Mouse (Mus musculus) bone marrow macrophage, adult 2 months (primary cell): ENCODE results near the gene Cdkl3. TPM values are rescaled to one million over a fixed set of nuclear protein-coding genes. Genes with fewer than 3 reads are reported as not detected.
A peak's percentile ranks its signal among the peaks of the same experiment; 100 is the strongest.

Experiments
- H3K27ac ChIP-seq: 2 replicates; pipeline ENCODE4 v1.5.1; 2012; ENCODE audit warnings: low read depth, low read length; ENCODE audit not compliant: insufficient read depth
- H3K4me1 ChIP-seq: 2 replicates; pipeline ENCODE4 v1.6.1; 2012; ENCODE audit warnings: low read length; ENCODE audit not compliant: control insufficient read depth, insufficient read depth
- H3K4me3 ChIP-seq: 2 replicates; pipeline ENCODE4 v1.5.1; 2012; ENCODE audit warnings: mild to moderate bottlenecking, low read length, moderate library complexity; ENCODE audit not compliant: insufficient read depth
- CTCF ChIP-seq: IDR thresholded peaks from 2 replicates; pipeline ENCODE4 v1.5.1; 2012; ENCODE audit warnings: low read depth, mild to moderate bottlenecking, low read length, moderate library complexity
- POLR2A ChIP-seq: IDR thresholded peaks from 2 replicates; pipeline ENCODE4 v1.6.1; 2012; ENCODE audit warnings: mild to moderate bottlenecking, low read depth, low read length, borderline replicate concordance
- polyA plus RNA-seq: library from polyadenylated mRNA; stranded (reverse); fragments of >200 nt; gene quantifications from 2 replicates; pipeline ENCODE4 v1.2.4, GENCODE M21; 2012; ENCODE audit not compliant: missing spikeins, insufficient read depth, insufficient read length

Cdkl3 gene
- polyA plus RNA-seq, 1 experiment = 0.86 TPM

DNA sequence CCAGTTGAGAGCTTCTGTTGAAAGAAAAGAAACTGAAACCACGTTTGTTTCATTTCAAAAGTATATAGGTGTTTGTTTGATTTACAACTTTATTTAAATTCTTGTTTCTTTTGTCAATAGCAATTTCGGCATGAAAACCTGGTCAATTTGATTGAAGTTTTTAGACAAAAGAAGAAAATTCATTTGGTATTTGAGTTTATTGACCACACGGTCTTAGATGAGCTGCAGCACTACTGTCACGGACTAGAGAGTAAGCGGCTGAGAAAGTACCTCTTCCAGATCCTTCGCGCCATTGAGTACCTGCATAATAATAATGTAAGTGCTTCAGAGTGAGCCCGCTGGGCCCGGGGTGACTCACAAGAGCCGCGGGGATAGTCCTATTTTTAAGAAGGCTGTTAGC is 7.0 kb downstream of the Cdkl3 start:
- TF ChIP-seq CTCF = no peak
- TF ChIP-seq POLR2A = no peak
- no peaks in the 10 kb centered on the region for H3K4me1 ChIP-seq
- H3K27ac ChIP-seq = no peak overlapping the region
- no peak overlapping the region for H3K4me3 ChIP-seq

DNA sequence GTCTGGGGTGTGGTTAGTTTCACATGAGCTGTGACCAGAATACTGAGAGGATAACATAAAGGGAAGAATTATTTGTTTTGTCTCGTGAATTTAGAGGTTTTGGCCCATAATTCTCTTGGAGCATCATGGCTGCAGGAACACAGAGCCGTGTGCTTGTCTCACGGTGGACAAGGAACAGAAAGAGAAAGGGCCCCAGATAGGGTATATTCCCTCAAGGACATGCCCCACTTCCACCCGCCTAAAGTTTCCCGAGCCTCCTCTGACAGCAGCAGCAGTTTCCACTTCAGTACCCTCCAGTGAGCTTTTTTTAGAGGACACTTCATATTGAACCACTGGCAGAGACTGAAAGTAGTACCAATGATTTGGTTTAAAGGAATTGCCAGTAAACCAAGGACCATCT is 7.5 kb downstream of the Cdkl3 start:
- Histone ChIP-seq H3K27ac (no peak overlapping the region), H3K4me1 (no peaks in the 10 kb centered on the region), H3K4me3 (no peak overlapping the region)
- TF ChIP-seq POLR2A (no peak), CTCF (no peak)

- no peak overlapping the region for H3K4me3 ChIP-seq
- TF ChIP-seq CTCF (no peak), POLR2A (no peak)
- H3K4me1 ChIP-seq = no peaks in the 10 kb centered on the region
- no peak overlapping the region for H3K27ac ChIP-seq
Observed at GRCm38 (mm10) chr11:52018217-52018616, 14.2 kb downstream of the Cdkl3 start.

DNA sequence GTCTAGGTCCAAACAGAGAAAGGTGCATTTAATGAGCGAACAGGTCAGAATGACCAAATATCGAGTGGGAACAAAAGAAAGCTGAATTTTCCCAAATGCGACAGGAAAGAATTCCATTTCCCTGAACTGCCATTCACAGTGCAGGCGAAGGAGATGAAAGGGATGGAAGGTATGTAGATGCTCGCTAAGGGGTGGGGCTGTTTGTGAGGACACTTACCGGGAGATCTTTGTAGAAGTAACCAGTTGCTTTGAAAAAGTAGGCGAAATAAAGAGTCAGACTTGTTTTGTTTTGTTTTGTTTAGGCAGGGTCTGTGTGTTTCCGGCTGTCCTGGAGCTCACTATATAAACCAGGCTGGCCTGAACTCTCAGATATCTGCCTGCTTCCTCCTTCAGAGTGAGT is 28.3 kb downstream of the Cdkl3 start:
- no peak for TF ChIP-seq POLR2A
- TF ChIP-seq CTCF = no peak
- Histone ChIP-seq H3K27ac (no peak overlapping the region), H3K4me1 (peaks cover 29% of the 10 kb centered on the region), H3K4me3 (no peak overlapping the region)

GRCm38 (mm10) chr11:52033953-52034352 is 29.9 kb downstream of the Cdkl3 start:
- H3K27ac ChIP-seq = peak overlapping the region; percentile 29
- TF ChIP-seq CTCF = no peak
- TF ChIP-seq POLR2A = no peak
- no peak overlapping the region for H3K4me3 ChIP-seq
- peaks cover 28% of the 10 kb centered on the region for H3K4me1 ChIP-seq

- H3K4me3 ChIP-seq = no peak overlapping the region
- H3K27ac ChIP-seq = no peak overlapping the region
- TF ChIP-seq POLR2A = no peak
- no peak for TF ChIP-seq CTCF
- peaks cover 23% of the 10 kb centered on the region for H3K4me1 ChIP-seq
Observed at GRCm38 (mm10) chr11:52035905-52036304, 31.9 kb downstream of the Cdkl3 start.

GRCm38 (mm10) chr11:52037659-52038058 is 33.6 kb downstream of the Cdkl3 start:
- Histone ChIP-seq H3K4me1 (peaks cover 23% of the 10 kb centered on the region), H3K4me3 (no peak overlapping the region), H3K27ac (no peak overlapping the region)
- TF ChIP-seq CTCF = no peak
- TF ChIP-seq POLR2A = no peak

DNA sequence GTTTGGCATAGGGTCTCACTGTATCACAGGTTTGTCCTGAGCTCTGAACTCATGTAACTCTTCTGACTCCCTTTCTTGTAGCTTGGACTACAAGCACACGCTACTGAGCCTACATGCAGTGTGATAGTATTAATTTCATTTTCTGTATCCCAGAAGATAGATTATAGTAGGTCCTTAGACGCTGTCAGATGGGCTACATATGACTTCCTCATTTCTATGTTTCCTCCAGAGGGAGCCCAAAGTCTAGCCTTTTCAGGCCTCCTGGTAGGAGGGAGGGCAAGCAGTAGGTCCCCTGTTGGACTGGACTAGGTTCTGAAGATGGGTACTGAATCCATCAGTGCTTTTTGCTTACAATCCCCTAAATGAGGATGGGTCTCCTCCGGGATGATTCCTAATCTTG is 39.2 kb downstream of the Cdkl3 start:
- Histone ChIP-seq H3K27ac (no peak overlapping the region), H3K4me1 (peaks cover 20% of the 10 kb centered on the region), H3K4me3 (no peak overlapping the region)
- TF ChIP-seq CTCF (0 out of 2 replicates have a peak, but pooled peaks have one; percentile 22), POLR2A (no peak)

DNA sequence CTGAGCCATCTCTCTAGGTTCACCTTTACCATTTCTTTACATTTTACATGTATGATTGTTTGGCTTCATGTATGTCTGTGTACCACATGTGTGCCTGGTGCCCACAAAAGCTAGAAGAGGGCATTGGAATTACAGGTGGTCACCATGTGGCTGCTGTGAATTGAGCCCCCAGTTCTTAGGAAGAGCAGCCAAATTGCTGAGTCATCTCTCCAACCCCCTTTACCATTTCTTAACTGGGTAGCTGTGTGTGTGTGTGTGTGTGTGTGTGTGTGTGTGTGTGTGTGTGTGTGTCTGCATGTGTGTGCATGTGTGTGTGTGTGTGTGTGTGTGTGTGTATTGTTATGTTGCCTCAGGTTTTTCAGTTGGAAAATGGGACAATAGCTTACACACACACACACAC is 40.1 kb downstream of the Cdkl3 start:
- TF ChIP-seq CTCF (no peak), POLR2A (no peak)
- H3K4me3 ChIP-seq = no peak overlapping the region
- no peak overlapping the region for H3K27ac ChIP-seq
- peaks cover 20% of the 10 kb centered on the region for H3K4me1 ChIP-seq

DNA sequence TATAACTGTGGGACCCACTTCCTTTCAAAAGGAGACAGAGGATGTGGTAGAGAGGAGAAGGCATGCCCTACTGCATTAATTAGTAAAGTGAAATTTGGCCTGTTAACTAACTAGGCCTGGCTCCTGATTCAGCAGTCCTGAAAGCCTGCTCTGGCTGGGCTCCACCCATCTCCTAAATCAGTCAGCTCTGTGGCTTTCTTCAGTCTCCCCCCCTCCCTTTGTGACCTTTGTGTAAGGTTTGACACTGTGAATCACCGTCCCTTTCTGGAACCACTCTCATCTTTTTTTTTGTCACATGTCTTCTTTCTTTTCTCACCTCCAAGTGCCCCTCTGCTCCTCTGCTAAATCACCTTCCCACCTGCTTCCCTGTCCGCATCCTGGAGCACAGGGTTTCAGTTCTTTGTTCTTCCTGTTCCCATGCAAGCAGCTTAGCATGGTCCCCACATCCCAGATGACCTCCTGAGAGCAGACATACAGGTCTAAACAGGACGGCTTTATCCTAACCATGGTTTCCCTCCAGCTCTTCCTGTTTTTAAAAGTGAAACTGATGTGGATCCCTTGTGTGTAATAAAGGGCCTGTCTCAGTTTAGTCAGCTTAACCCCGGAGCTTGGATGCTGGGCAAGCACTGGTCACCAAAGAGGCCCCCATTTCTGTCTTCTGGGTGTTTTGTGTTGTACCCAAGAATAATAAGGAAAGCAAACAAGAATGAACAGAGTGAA is 42.6 kb downstream of the Cdkl3 start:
- peak overlapping the region; percentile 65 for H3K27ac ChIP-seq
- peak overlapping the region; percentile 27; the same call in 1 of the 2 replicates for H3K4me3 ChIP-seq
- peaks cover 20% of the 10 kb centered on the region for H3K4me1 ChIP-seq
- TF ChIP-seq CTCF (no peak), POLR2A (no peak)
